Mouse (Mus musculus) heart, postnatal 25 days (tissue): ENCODE results near the gene Tor1aip2. TPM values are rescaled to one million over a fixed set of nuclear protein-coding genes. Genes with fewer than 3 reads are reported as not detected.

Experiments used
- DNase-seq: peaks from one replicate; pipeline ENCODE4 v3.0.0; 2022; ENCODE audit warnings: low spot score
- intact Hi-C: fragments of 180-260 bp; cut with DNase I; formaldehyde crosslinking; loops from one replicate; pipeline ENCODE4 v1.15.1; 2025
- total RNA-seq, 2 experiments: library from RNA; stranded (reverse); gene quantifications; 2 replicates each; pipeline ENCODE4 v1.2.3; 2021

Gene Tor1aip2
- 10 to 100 TPM; 40.3 to 54.7 TPM for total RNA-seq

DNA sequence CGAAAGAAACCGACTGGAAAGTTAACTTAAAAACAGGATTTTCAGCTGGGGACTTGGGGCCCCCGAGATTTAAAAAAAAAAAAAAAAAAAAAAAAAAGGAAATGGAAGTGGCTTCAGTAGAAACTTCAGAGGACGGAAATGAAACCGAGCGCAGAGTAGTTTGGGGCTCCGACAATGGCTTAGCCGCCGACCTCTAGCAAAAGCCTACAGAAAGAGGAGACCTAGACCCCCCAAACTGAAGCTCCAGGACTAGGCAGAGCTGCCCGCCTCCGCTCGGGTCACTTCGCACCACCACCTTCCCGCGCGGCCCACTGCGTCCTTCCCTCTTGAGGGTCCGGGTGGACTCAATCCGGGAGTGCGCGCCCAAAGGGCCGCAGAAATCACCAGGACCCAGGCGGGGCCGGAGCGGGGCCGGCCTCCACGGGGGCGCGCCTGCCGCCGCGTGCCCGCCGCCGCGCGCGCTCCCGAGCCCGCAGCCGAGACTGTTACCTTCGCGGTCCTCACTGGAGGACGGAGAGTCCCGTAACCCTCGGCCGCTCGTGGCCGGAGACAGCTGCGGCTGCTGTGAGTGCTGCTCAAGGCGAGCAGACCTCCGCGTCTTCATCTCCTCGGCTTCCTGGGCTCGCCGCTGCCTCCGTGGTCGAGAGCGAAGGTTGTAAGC lies at the start of gene Tor1aip2:
Tor1aip2 (plus strand) TSS at position 135 of the 661 bp plus-strand sequence.
- intact Hi-C loops = loop anchor here (2.0 kb wide), 1 partner anchor 63 kb away; the partner anchor contains the start of gene Cep350
- DNase-seq = no peak

DNA sequence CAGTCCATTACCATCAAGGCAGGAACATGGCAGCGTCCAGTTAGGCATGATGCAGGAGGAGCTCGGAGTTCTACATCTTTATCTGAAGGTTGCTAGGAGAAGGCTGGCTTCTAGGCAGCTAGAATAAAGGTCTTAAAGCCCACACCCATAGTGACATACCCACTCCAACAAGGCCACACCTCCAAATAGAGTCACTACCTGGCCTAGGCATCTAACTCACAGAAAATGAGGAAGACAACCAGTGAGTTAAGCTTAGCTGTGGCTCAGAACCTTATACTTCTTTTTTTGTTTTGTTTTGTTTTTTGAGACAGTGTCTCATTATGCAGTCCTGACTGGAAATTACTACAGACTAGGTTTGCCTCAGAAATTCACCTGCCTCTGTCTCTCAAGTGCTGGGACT lies 47.6 kb upstream of the Tor1aip2 start:
- DNase-seq = no peak
- intact Hi-C loops = no loop called here

GRCm38 (mm10) chr1:155989387-155989786 lies 45.8 kb upstream of the Tor1aip2 start:
- intact Hi-C loops = no loop called here
- no peak for DNase-seq

- DNase-seq = no peak
- intact Hi-C loops = no loop called here
Measured at GRCm38 (mm10) chr1:155990391-155990790, 44.8 kb upstream of the Tor1aip2 start.

GRCm38 (mm10) chr1:155994524-155994923 lies 40.7 kb upstream of the Tor1aip2 start:
- no peak for DNase-seq
- intact Hi-C loops = no loop called here

- intact Hi-C loops = no loop called here
- DNase-seq = no peak
Measured at GRCm38 (mm10) chr1:155995612-155996011, 39.6 kb upstream of the Tor1aip2 start.

DNA sequence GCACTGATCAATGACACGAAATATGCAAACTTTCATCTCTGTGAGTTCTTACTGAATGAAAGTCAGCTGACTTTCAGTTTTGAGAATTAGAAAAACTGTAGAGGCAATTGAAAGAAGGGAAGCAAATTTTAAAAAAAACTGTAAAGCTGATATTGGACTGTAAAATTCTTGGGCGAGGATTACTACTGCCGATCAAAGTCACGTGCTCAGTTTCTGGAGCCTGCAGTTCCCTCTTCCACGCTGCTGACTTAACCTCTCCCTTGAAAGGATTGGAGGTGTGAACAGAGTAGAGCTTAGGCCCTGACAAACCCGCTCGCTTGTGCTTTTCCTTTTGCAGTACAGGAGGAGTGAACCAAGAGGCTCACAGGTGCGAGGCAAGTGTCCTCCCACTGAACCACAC lies 32.8 kb upstream of the Tor1aip2 start:
- intact Hi-C loops = no loop called here
- DNase-seq = no peak

- intact Hi-C loops = no loop called here
- DNase-seq = no peak
Measured at GRCm38 (mm10) chr1:156003201-156003935, 31.8 kb upstream of the Tor1aip2 start.

DNA sequence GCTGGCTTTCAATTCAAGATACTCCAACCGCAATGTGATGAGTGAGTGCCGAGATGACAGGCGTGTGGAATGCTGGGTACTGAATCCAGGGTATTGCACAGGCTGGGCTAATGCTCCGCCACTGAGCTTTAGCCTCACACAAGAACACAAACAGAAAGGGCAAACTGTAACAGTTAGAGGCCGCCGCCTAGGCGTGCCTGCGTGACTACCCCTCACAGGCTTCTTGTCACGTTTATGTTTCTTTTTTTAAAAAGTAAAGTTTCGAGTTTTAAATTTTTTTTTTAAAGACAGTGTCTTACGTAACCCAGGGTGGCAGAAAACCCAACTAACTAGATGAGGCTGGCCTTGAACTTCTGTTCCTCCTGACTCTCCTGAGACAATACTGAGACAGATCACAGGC lies 29.3 kb upstream of the Tor1aip2 start:
- intact Hi-C loops = no loop called here
- DNase-seq = no peak

GRCm38 (mm10) chr1:156009003-156009402 lies 26.2 kb upstream of the Tor1aip2 start:
- intact Hi-C loops = no loop called here
- DNase-seq = no peak

- DNase-seq = no peak
- intact Hi-C loops = loop anchor here (10.0 kb wide), 1 partner anchor 95 kb away; no protein-coding TSS in a partner anchor
Measured at GRCm38 (mm10) chr1:156019800-156020199, 15.4 kb upstream of the Tor1aip2 start.

- intact Hi-C loops = no loop called here
- no peak for DNase-seq
Measured at GRCm38 (mm10) chr1:156020402-156020801, 14.8 kb upstream of the Tor1aip2 start.

- no peak for DNase-seq
- intact Hi-C loops = no loop called here
Measured at GRCm38 (mm10) chr1:156024831-156025503, 10.2 kb upstream of the Tor1aip2 start.

DNA sequence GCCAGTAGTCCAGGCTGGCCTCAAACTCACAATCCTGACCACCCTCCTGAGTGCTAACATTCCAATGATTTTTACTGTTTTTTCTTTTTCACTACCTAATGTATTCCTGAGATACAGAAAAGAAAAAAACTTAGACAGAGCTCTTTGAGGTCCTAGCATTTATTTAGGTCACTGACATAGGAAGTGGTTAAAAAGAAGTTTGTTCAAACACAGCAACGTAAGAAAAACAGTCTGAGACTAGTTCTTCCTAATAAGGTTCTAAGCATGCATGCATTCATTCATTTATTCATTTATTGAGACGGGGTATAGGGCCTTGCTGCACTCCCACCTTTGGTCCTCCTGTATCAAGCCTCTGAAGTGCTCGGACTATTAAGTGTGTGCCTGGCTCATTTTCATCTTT lies 7.4 kb upstream of the Tor1aip2 start:
- intact Hi-C loops = no loop called here
- DNase-seq = no peak

GRCm38 (mm10) chr1:156028340-156028975 lies 6.7 kb upstream of the Tor1aip2 start:
- no peak for DNase-seq
- intact Hi-C loops = no loop called here

GRCm38 (mm10) chr1:156033921-156034320 lies 1.3 kb upstream of the Tor1aip2 start:
- DNase-seq = no peak
- intact Hi-C loops = loop anchor here (2.0 kb wide), 1 partner anchor 61 kb away; the partner anchor contains the start of gene Cep350

DNA sequence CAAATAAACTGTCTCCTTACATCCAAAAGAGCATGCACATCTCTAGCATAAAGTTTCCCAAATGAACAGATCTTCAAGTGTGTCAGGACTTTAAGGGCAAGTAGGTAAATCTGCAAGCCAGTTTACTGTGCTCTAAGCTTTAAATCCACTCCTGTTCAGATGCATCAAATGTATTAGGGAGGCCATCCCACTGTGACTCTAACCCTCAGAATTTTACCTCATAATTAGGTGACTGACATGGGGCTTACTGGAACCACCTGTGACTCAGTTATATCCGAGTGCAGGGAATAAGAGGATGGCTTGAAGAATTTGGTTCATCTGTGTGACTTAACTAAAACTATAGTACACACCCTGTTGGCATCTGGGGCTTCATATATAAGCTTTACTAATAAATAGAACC lies 542 bp upstream of the Tor1aip2 start:
- intact Hi-C loops = loop anchor here (2.0 kb wide), 1 partner anchor 62 kb away; the partner anchor contains the start of gene Cep350
- DNase-seq = no peak

- intact Hi-C loops = loop anchor here (2.0 kb wide), 1 partner anchor 63 kb away; the partner anchor contains the start of gene Cep350
- DNase-seq = peak; percentile 98
Measured at GRCm38 (mm10) chr1:156035930-156036737, 931 bp downstream of the Tor1aip2 start, which contains the start of gene Tor1aip1. TSS of gene Tor1aip1 (minus strand) at chr1:156036480.

GRCm38 (mm10) chr1:156037144-156037583 lies 2.0 kb downstream of the Tor1aip2 start:
- peak; percentile 13 for DNase-seq
- intact Hi-C loops = no loop called here
